Mouse (Mus musculus) T-helper 17 cell (primary cell): ENCODE measurements at regions not wholly inside any gene's neighbourhood (a gene's known extent, or its start where the extent isn't known, plus 50 kb on each side); places are given as distances from the start of the nearest gene placed in this dataset.

Source experiments
- in situ Hi-C, 2 experiments: fragments of 300-600 bp; cut with MboI, MseI; formaldehyde crosslinking; loops; 1 replicate in 1 of 2; 2 replicates in 1 of 2; pipeline ENCODE4 v1.15.1; 2025; ENCODE audit warnings: high pct_unique_total_duplicates in 2 of 2

- in situ Hi-C loops, result no loop called here
Observed at GRCm38 (mm10) chr5:74775596-74775995, 72.9 kb upstream of the Lnx1 start.

GRCm38 (mm10) chr5:74773558-74774429 lies 71.1 kb upstream of the Lnx1 start:
- in situ Hi-C loops, result no loop called here

- in situ Hi-C loops, result no loop called here
Observed at GRCm38 (mm10) chr5:74771121-74771520, 68.4 kb upstream of the Lnx1 start.

GRCm38 (mm10) chr5:74769023-74769422 lies 66.3 kb upstream of the Lnx1 start:
- in situ Hi-C loops, result no loop called here

GRCm38 (mm10) chr5:74767993-74768392 lies 65.3 kb upstream of the Lnx1 start:
- in situ Hi-C loops, result no loop called here

- in situ Hi-C loops, result no loop called here
Observed at GRCm38 (mm10) chr5:74766211-74766610, 63.5 kb upstream of the Lnx1 start.

GRCm38 (mm10) chr5:74765061-74765767 lies 62.5 kb upstream of the Lnx1 start:
- in situ Hi-C loops, result no loop called here

GRCm38 (mm10) chr5:74757557-74757956 lies 54.8 kb upstream of the Lnx1 start:
- in situ Hi-C loops, result no loop called here

- in situ Hi-C loops, result no loop called here
Observed at GRCm38 (mm10) chr5:74752961-74753360, 50.2 kb upstream of the Lnx1 start.
